Mouse (Mus musculus) midbrain, postnatal 0 days (tissue): Measurements from ENCODE around the gene Pitpnc1. TPM values are rescaled to one million over a fixed set of nuclear protein-coding genes. Genes with fewer than 3 reads are reported as not detected.

Source experiments
- ATAC-seq: fragments of 200-750 bp; cut with Nextera tagmentation; 2 replicates; pipeline ENCODE4 v1.8.0; 2017; ENCODE audit warnings: moderate number of reproducible peaks, mild to moderate bottlenecking, moderate TSS enrichment, moderate library complexity; ENCODE audit not compliant: low FRiP score
- DNase-seq: peaks from one replicate; pipeline ENCODE4 v3.0.0-alpha.2; 2015; ENCODE audit warnings: low spot score
- H3K27ac ChIP-seq: fragments of 300-500 bp; sonication (generic); 2 replicates; pipeline ENCODE4 v1.5.1; 2014; ENCODE audit warnings: low read depth, mild to moderate bottlenecking, low read length, mixed read lengths
- H3K27me3 ChIP-seq: fragments of 300-500 bp; sonication (generic); 2 replicates; pipeline ENCODE4 v1.6.1; 2014; ENCODE audit warnings: low read length, control low read depth, mixed read lengths; ENCODE audit not compliant: insufficient read depth
- H3K36me3 ChIP-seq: fragments of 300-500 bp; sonication (generic); 2 replicates; pipeline ENCODE4 v1.6.1; 2014; ENCODE audit warnings: low read length, control low read depth, mixed read lengths; ENCODE audit not compliant: insufficient read depth
- H3K4me1 ChIP-seq: fragments of 300-500 bp; sonication (generic); 2 replicates; pipeline ENCODE4 v1.6.1; 2014; ENCODE audit warnings: mild to moderate bottlenecking, control low read depth, antibody characterized with exemption, low read length, mixed read lengths; ENCODE audit not compliant: insufficient read depth
- H3K4me2 ChIP-seq: fragments of 300-500 bp; sonication (generic); 2 replicates; pipeline ENCODE4 v1.6.1; 2014; ENCODE audit warnings: low read depth, mild to moderate bottlenecking, low read length, mixed read lengths; ENCODE audit not compliant: poor library complexity, severe bottlenecking
- H3K4me3 ChIP-seq: fragments of 300-500 bp; sonication (generic); 2 replicates; pipeline ENCODE4 v1.5.1; 2014; ENCODE audit warnings: low read depth, mild to moderate bottlenecking, low read length, moderate library complexity
- H3K9ac ChIP-seq: fragments of 300-500 bp; sonication (generic); replicated peaks from 2 replicates; pipeline ENCODE4 v1.6.1; 2014; ENCODE audit warnings: mild to moderate bottlenecking, low read length, moderate library complexity, mixed read lengths; ENCODE audit not compliant: poor library complexity, severe bottlenecking
- H3K9me3 ChIP-seq: fragments of 300-500 bp; sonication (generic); 2 replicates; pipeline ENCODE4 v1.6.1; 2016; ENCODE audit warnings: low read length, control low read depth
- CTCF ChIP-seq: IDR thresholded peaks from 2 replicates; pipeline ENCODE4 v1.5.1; 2016; ENCODE audit warnings: antibody characterized with exemption, mild to moderate bottlenecking
- WGBS: fragments of 180-500 bp; shearing (Covaris S2); extraction: QIAGEN DNeasy Blood & Tissue Kit; methylation state at CpG from one replicate; pipeline ENCODE4 v1.1.7; 2014; 5-methylcytosine and 5-hydroxymethylcytosine counted together
- polyA plus RNA-seq: library from polyadenylated mRNA; unstranded; fragments of >200 nt; fragmentation: Nextera tagmentation; extraction: Ambion mirVana; gene quantifications from 2 replicates; pipeline ENCODE4 v1.2.1, GENCODE M21; 2015
- total RNA-seq: library from RNA; depleted of rRNA; stranded (reverse); fragments of >200 nt; gene quantifications from 2 replicates; pipeline ENCODE4 v1.2.3, GENCODE M21; 2014

The Pitpnc1 gene
- total and polyA plus RNA-seq, 2 experiments from 2014 or later, result 54.0 to 56.5 TPM

- Histone ChIP-seq H3K9ac (no peak overlapping the region), H3K36me3 (peaks cover 5% of the 10 kb centered on the region; the same call in 1 of the 2 replicates), H3K9me3 (no peaks in the 10 kb centered on the region), H3K4me2 (no peak overlapping the region), H3K4me1 (peaks cover 5% of the 10 kb centered on the region; the same call in 1 of the 2 replicates), H3K27me3 (no peaks in the 10 kb centered on the region), H3K27ac (peak overlapping the region; percentile 44), H3K4me3 (no peak overlapping the region)
- no peak for TF ChIP-seq CTCF
- no peak for DNase-seq
- 76% methylated on average over 8 of the region's 8 CpGs for WGBS
- no peak for ATAC-seq
Observed at GRCm38 (mm10) chr11:107223667-107224214, 246.8 kb downstream of the Pitpnc1 start.

GRCm38 (mm10) chr11:107223169-107223561 is 247.3 kb downstream of the Pitpnc1 start:
- H3K36me3 ChIP-seq, result 0 out of 2 replicates have a peak, but pooled peaks cover 2% of the 10 kb centered on the region
- peaks cover 5% of the 10 kb centered on the region; the same call in 1 of the 2 replicates for H3K4me1 ChIP-seq
- DNase-seq (no peak), ATAC-seq (peak; percentile 27; the same call in 1 of the 2 replicates)
- H3K27me3 ChIP-seq, result no peaks in the 10 kb centered on the region
- no peak overlapping the region for H3K9ac ChIP-seq
- no peak overlapping the region for H3K4me3 ChIP-seq
- no peaks in the 10 kb centered on the region for H3K9me3 ChIP-seq
- H3K27ac ChIP-seq, result peak overlapping the region; percentile 44
- WGBS, result 39% methylated on average over 1 of the region's 1 CpGs
- no peak overlapping the region; the same call in 1 of the 2 replicates for H3K4me2 ChIP-seq
- TF ChIP-seq CTCF, result peak; percentile 35

DNA sequence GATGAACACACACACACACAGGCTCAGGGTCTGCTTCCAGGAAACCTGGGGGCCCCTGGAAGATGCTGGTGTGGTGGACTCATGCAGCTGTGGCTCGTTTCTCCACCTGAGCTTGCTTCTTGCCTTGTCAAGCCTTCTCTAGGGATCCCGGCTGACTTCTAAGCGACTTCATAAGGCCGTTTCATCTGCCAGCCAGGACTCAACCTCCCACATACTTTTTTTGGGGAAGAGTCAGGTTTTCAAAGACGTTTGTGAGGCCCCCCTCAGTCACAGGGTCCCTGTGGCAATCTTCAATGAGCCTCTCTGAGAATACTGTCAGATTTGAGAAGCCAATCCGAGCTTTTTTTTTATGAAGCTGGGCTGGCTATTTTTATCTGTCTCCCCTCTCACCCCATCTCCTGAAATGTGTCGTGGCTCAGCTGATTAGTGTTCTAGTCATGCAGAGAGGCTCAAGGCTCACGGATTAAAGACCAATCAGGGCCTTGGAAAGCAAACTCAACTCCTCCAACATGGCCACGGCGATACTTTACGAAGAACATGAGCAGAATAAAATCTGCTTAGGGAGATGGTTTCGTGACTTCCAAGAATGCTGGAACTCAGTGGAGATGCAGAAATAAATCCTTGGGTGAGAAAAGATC is 247.8 kb downstream of the Pitpnc1 start:
- TF ChIP-seq CTCF, result no peak

DNA sequence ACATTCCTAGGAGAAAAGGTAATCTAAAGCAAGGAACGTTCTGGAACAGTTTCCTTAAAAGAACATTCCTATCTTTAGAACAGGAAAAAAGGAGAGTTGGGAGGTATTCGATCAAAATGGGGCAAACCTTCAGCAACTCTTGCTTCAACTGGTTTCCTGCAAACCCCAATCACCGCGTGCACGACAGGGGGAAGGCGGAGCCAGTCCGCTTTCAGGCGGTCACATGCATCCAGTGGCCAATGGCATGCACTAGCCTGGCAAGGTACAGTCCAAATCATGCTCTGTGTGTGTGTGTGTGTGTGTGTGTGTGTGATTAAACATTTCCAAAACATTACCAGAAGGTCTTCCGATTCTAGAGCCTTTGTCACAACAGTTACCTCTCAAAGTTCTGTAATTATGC is 255.4 kb downstream of the Pitpnc1 start:
- Histone ChIP-seq H3K9me3 (no peaks in the 10 kb centered on the region), H3K27me3 (no peaks in the 10 kb centered on the region), H3K4me2 (no peak overlapping the region), H3K4me1 (no peaks in the 10 kb centered on the region), H3K4me3 (no peak overlapping the region), H3K36me3 (no peaks in the 10 kb centered on the region), H3K9ac (no peak overlapping the region), H3K27ac (no peak overlapping the region)
- no peak for TF ChIP-seq CTCF
- DNase-seq, result no peak
- WGBS, result 90% methylated on average over 9 of the region's 9 CpGs
- no peak for ATAC-seq

More for the DNA sequence above, 247.8 kb downstream of the Pitpnc1 start:
- H3K36me3 ChIP-seq, result 0 out of 2 replicates have a peak, but pooled peaks cover 2% of the 10 kb centered on the region
- no peaks in the 10 kb centered on the region for H3K27me3 ChIP-seq
- peak overlapping the region; percentile 77 for H3K27ac ChIP-seq
- WGBS, result 22% methylated on average over 12 of the region's 12 CpGs
- no peak overlapping the region; the same call in 1 of the 2 replicates for H3K4me2 ChIP-seq
- peaks cover 5% of the 10 kb centered on the region; the same call in 1 of the 2 replicates for H3K4me1 ChIP-seq
- no peaks in the 10 kb centered on the region for H3K9me3 ChIP-seq
- H3K9ac ChIP-seq, result no peak overlapping the region
- peak; percentile 78; the same call in 1 of the 2 replicates for ATAC-seq
- H3K4me3 ChIP-seq, result no peak overlapping the region
- DNase-seq, result peak; percentile 19

GRCm38 (mm10) chr11:107213745-107214144 is 256.8 kb downstream of the Pitpnc1 start:
- peak; percentile 73 for TF ChIP-seq CTCF
- DNase-seq (peak; percentile 72), ATAC-seq (no peak)
- Histone ChIP-seq H3K27ac (no peak overlapping the region), H3K36me3 (no peaks in the 10 kb centered on the region), H3K9ac (no peak overlapping the region), H3K4me3 (no peak overlapping the region), H3K27me3 (no peaks in the 10 kb centered on the region), H3K4me1 (no peaks in the 10 kb centered on the region), H3K4me2 (no peak overlapping the region), H3K9me3 (no peaks in the 10 kb centered on the region)
- 80% methylated on average over 5 of the region's 5 CpGs for WGBS

- no peak overlapping the region for H3K4me3 ChIP-seq
- H3K36me3 ChIP-seq, result no peaks in the 10 kb centered on the region
- no peak for DNase-seq
- TF ChIP-seq CTCF, result no peak
- no peaks in the 10 kb centered on the region for H3K27me3 ChIP-seq
- H3K4me1 ChIP-seq, result no peaks in the 10 kb centered on the region
- H3K27ac ChIP-seq, result no peak overlapping the region
- no peak for ATAC-seq
- no peaks in the 10 kb centered on the region for H3K9me3 ChIP-seq
- 84% methylated on average over 13 of the region's 13 CpGs for WGBS
- no peak overlapping the region for H3K9ac ChIP-seq
- no peak overlapping the region for H3K4me2 ChIP-seq
Observed at GRCm38 (mm10) chr11:107209818-107210217, 260.7 kb downstream of the Pitpnc1 start.
